Mouse (Mus musculus) small intestine, adult 2 months (tissue): Measurements from ENCODE around the gene Inha.

Experiments used
- CTCF ChIP-seq: fragments of 200-500 bp; IDR thresholded peaks from 2 replicates; pipeline ENCODE4 v1.5.1; 2012; ENCODE audit warnings: low read depth, mild to moderate bottlenecking, control low read depth, inconsistent platforms, low read length, moderate library complexity, mixed read lengths; ENCODE audit not compliant: insufficient replicate concordance, insufficient read length; ENCODE audit errors: extremely low read depth
- POLR2A ChIP-seq: fragments of 200-500 bp; IDR thresholded peaks from 2 replicates; pipeline ENCODE4 v1.6.1; 2012; ENCODE audit warnings: low read depth, mild to moderate bottlenecking, control low read depth, inconsistent platforms, low read length, moderate library complexity

DNA sequence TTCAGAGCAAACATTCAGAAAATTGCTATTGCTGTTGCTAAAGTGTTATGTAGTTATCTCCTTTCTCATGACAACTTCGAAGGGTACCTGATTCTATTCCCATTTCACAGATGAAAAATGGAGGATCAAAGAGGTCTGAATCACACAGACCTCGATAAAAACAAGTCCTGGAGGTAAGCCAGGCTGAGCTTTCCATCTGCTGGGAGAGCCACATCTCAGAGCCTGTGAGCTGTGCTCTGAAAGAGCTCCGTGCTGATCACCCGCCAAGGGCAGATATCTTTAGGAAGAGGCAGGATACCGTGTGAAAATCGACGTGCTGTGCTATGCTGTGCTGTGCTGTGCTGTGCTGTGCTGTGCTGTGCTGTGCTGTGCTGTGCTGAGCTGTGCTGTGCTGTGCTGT lies 46.6 kb upstream of the Inha start:
- TF ChIP-seq CTCF (no peak), POLR2A (no peak)
